Mouse (Mus musculus): ENCODE measurements around the gene Sept11.

Gene Sept11

GRCm38 (mm10) chr5:93092857-93093622 is at the start of gene Sept11:
Gene Sept11, plus strand, starts transcription at chr5:93093437.
- peak; percentile 83 to 93 for DNase-seq (ENCODE audit: low spot score in 2 of 2)

- DNase-seq (ENCODE audit: low spot score in 2 of 2), result no peak
Observed at GRCm38 (mm10) chr5:93043688-93044583, 49.3 kb upstream of the Sept11 start.

DNA sequence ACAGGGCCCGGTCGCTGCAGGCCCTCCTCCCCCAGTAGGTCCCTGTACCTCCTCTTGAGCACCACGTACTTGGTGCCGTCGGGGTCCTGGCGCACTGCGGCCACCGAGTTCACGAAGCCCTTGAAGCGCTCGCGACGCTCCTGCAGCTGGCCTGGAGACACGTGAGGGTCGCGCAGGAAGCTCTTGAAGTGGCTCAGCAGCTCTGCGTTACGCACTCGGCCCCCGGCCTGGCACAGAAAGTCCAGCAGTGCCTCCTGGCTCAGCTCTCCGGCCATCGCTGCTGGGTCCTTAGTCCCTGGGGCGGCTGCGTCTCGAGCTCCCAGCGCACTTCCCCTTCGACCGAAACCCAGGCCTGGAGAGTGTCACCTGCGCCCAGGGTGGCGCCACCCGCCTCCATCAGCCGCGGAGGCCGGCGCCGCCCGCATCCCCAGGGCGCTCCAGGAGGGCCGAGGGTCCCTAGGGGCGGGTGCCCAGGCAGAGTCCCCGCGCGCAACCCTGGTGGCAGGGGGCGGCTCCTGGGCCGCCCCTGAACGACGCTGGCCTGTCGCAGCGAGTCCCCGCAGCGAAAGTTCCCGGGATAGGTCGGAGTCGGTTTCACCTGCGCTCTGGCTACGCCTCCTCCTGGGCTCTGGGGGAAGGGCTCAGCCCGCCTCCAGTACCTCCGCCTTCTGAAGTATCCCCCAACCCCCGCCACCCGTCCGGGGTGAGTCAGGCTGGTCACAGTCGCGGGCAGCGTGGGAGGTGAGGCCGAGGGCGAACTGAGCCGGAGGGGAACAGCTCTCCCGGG is 48.5 kb upstream of the Sept11 start, which contains the start of gene Sowahb:
Sowahb (minus strand) TSS at position 439 of the 787 bp plus-strand sequence.
- DNase-seq (ENCODE audit: low spot score in 2 of 2), result no peak

- no peak for DNase-seq (ENCODE audit: low spot score in 2 of 2)
Observed at GRCm38 (mm10) chr5:93045371-93045714, 47.9 kb upstream of the Sept11 start.

DNA sequence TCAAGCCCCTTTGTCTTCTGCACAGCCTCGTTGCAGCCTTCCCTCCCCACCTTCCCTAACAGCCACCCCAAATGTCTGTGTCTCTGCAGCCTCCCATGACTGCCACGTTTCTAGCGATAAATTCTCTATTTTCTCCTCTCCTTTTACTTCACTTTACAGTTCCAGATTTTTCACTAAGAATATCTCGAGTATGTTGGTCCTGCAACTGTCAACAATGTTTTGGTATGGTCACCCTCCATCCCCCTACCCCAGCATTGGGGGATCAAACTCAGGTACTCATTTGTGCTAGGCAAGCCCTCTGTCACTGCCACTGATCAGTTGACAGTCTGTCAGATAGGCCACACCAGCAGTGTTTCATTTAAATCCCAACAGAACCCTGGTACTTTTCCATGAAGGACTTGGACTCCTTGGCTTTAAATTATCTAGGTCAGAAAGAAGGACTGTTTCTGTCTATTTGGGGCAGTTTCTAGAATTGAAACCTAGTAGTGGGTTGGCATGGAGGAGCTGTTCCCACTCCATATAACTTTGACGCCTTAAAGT is 46.9 kb upstream of the Sept11 start:
- DNase-seq (ENCODE audit: low spot score in 2 of 2), result no peak

- DNase-seq (ENCODE audit: low spot score in 2 of 2), result peak in 1 of 2 experiments; percentile 52
Observed at GRCm38 (mm10) chr5:93048481-93049240, 44.6 kb upstream of the Sept11 start.

GRCm38 (mm10) chr5:93049971-93050370 is 43.3 kb upstream of the Sept11 start:
- DNase-seq (ENCODE audit: low spot score in 2 of 2), result no peak

GRCm38 (mm10) chr5:93051041-93051440 is 42.2 kb upstream of the Sept11 start:
- no peak for DNase-seq (ENCODE audit: low spot score in 2 of 2)

- DNase-seq (ENCODE audit: low spot score in 2 of 2), result peak in 1 of 2 experiments; percentile 20
Observed at GRCm38 (mm10) chr5:93051951-93052350, 41.3 kb upstream of the Sept11 start.

DNA sequence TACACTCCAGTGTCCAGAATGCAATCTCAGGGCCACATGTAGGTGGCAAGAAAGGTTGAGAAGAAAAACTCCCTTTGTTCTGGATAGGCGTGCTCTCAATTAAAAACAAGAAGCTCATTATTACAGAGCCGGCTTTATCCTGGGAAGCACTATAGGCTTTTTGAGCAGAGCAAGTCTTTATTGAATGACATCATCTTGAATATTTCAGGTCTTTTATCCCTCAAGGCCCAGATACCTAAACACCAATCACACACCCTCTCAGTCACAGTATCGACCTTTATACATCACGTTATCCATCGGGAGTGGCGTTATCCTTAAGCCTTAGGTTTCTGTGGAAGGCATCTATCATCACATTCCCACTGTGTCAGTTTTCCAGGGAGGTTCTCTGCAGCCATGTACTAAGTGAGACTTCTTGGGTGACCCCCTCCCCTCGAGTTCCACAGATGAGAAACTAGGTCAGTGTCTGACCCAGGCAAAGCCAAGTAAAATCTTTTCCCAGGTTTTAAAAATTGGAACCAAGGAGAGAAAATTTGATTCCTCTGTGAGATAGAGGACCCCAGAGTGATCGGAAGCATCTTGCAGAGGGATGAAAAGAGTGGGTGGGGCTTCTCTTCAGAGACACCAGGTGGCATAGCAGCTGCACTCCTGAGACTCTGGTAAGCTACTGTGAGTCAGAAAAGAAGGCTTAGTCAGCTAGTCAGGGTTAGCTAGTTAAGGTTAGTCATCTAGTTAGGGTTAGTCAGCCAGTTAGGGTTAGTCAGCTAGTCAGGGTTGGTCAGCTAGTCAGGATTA is 39.4 kb upstream of the Sept11 start:
- DNase-seq (ENCODE audit: low spot score in 2 of 2), result no peak

DNA sequence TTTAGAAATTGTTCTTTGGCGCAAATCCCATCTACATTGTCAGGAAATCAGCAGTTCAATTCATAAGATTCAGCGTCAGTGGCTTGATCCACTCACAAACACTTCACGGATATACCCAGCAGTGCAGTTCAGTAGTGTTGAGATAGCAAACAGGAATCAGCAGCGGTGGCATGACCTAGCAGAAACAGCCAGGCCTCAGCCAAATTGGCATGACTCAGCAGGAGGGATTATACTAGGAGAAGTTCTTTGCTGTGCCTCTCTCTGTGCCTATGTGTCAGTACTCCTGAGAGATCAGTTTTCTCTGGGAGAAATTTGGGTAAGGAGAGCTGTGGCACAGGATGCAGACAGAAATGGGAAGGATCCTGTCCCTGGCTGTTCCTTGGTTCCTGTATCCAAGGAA is 32.4 kb upstream of the Sept11 start:
- no peak for DNase-seq (ENCODE audit: low spot score in 2 of 2)

DNA sequence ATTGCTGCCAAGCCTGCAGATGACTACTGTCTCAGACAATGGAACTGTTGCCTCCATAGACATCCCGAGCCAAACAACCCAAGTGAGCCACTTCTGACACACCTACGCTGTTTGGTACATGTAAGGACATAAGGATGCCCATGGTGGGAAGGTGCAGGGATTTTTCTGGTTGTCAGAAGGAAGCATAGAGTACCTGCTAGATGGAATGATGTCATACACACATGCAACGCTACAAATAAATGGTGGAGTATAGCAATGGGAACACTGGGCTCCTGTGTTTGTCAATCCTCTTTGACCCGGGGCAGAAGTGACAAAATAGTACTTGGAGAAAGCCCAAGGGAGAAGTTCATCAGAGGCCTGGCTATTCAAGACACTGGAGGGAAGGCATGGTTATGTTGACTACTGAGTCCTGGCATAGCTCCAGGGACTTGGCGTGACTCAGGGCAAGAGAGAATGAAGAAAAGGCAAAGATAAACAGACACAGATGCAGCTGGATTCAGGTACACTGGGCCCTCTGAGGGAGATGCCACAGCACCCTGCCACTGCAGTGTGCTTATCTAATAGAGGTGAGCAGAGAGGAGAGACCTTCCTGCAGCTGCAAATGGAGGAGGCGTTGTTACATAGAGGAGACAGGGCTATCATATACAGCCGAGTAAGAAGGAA is 15.4 kb upstream of the Sept11 start:
- DNase-seq (ENCODE audit: low spot score in 2 of 2), result no peak

DNA sequence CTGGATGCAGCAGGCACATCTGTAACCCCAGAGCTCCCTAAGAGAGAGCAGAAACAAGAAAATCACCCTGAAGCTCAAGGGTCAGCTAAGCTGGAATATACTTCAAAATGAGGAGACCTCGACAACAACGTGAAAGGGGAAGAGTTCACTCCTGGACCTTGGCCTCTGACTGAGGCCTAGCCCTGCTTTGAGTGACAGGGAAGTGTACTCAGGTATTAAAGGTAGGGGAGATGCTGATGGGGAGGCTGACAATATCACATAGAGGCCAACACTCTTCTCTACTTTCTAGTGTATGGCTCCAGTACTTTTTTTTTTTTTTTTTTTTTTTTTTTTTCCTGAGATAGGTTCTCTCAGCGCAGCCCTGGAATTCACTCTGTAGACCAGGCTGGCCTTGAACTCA is 13.6 kb upstream of the Sept11 start:
- no peak for DNase-seq (ENCODE audit: low spot score in 2 of 2)

DNA sequence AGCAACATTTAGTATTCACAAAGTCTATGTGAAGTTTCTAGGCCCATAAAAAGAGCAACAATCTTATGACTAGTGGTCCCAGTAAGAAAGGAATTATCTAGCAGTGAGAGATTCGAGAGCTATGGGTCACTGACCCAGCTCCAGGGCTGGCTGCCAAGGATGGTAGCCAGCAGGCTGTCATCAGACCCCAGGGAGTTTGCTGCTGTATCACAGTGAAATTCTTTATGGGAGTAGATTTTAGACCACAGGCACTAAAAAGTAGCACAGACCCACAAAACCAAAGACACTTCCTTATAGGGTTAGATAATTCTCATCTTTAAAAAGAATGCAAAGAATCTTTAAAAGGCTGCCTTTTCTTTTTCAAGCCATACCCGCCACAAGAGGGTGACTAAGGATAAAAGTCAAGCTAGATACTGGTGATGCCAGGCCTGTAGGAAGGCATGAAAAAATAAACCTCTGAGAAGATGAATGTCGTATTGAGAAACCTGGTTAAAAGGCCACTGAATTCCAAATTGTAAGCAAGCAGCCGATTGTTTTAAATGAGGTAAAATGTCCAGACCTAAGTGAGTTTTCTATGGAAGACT is 8.1 kb upstream of the Sept11 start:
- no peak for DNase-seq (ENCODE audit: low spot score in 2 of 2)

DNA sequence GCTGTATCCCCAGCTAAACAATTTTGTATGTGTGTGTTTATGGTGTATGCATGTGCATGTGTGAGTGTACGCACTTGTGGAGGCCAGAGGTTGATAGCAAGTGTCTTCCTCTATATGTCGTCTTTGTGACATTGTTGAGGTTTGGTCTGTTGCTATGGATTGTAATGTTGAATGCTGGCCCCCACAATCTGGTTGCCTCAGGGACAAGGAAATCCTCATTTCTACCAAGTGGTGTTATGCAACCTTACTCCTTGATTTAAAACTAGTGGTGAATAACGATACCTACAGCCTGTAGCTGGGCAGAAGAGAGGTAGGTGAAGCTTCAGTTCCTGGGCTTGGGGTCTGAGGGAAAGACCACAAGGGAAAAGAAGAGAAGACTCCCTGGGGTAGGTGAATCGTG is 7.3 kb upstream of the Sept11 start:
- DNase-seq (ENCODE audit: low spot score in 2 of 2), result no peak

DNA sequence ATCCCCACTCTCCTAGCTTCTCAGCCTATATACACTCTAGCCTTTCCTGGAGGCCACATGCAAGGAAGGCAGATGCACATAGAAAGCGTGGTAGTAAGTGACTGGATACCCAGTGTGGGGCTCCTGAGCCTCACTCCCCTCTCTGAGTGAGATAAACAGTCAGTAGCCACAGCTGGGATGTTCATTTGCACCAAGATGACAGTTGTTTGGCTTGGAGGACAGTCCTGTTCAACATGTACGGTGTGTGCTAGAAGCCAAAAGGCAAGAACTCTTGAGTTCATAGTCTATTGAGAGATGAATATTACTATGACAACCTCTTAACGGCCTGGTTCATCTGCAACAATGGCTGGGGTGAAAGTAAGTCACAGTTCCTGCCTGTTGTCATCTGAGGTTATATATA is 2.0 kb upstream of the Sept11 start:
- DNase-seq (ENCODE audit: low spot score in 2 of 2), result no peak

DNA sequence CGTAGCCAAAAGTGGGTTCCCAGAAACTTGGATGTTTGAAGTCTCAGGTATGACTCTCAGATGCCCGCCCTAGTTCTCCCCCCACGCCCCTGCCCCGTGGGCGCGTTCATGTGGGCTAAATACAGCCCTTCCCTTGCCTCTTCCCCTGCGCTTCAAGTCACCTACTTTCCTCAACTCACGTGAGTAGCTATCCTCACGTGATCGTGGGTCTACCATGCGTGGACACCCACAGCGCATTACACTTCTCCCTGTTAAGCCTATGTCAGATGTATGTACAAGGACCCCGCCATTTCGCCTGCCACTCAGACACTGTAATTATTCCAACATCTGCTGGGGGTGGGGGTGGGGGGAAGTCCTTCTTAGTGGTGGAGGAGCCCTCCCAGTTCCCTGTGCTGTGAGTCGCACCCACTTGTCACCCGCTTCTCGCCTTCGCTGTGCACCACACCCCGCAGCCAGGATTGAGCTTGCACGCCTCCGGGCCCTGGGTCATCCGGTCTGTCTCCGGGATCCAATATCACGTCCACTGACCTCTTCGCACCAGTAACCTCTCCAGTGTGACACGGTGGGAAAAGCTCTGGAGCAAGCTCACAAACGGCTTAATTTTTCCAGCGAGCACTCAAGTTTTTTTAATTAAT is 973 bp upstream of the Sept11 start:
- DNase-seq (ENCODE audit: low spot score in 2 of 2), result peak in 1 of 2 experiments; percentile 19

- peak in 1 of 2 experiments; percentile 36 for DNase-seq (ENCODE audit: low spot score in 2 of 2)
Observed at GRCm38 (mm10) chr5:93093638-93094527, 646 bp downstream of the Sept11 start.
